Mouse (Mus musculus): ENCODE results near the gene Pkp4. TPM values are rescaled to one million over a fixed set of nuclear protein-coding genes. Genes with fewer than 3 reads are reported as not detected.

Pkp4 gene
- polyA plus RNA-seq, 1 experiment from 2014 or later = 14.7 TPM

DNA sequence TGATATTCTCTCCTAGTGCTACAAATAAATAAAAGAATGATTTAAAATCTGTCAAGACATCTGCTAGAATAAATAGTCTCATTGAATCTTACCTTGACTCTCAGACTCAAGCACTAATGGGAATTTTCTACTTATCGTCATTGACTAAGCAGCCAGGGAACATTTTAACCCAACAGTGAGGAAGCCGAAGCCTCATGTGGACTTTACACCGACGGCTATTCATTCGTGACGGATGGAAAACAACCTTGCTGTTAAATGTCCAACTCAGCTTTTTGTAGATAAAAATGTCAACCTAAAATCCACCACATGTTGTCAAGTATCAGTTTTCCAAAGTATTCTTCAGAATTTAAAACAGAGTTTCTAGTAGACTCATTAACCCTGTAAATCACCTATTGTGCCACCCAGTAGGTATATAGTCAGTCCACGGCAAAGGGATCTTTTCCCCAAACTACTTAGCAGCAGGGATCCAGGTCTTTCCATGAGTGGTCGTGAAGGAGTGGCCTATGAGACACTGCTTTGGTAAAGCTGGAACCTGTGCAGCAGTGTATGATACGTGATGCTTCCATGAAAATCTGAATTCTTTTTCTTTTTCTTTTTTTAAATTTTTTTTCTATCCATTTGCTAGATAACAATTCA, 9.0 kb downstream of the Pkp4 start:
- no peaks in the 10 kb centered on the region for H3K9me3 ChIP-seq
- no peaks in the 10 kb centered on the region for H3K27me3 ChIP-seq
- no peak for ATAC-seq (ENCODE audit: low FRiP score, low read depth)
- H3K36me3 ChIP-seq = no peaks in the 10 kb centered on the region
- H3K27ac ChIP-seq (replicated peaks) = no peak overlapping the region
- 80% methylated on average over 9 of the region's 9 CpGs for WGBS
- no peak overlapping the region for H3K4me2 ChIP-seq (replicated peaks)
- H3K4me3 ChIP-seq = no peak overlapping the region
- 0 out of 2 replicates have a peak, but pooled peaks cover 4% of the 10 kb centered on the region for H3K4me1 ChIP-seq
- H3K9ac ChIP-seq (replicated peaks) = no peak overlapping the region

- Histone ChIP-seq H3K27me3 (no peaks in the 10 kb centered on the region), H3K9ac (replicated peaks) (no peak overlapping the region), H3K4me3 (no peak overlapping the region), H3K9me3 (no peaks in the 10 kb centered on the region), H3K36me3 (no peaks in the 10 kb centered on the region), H3K4me2 (replicated peaks) (no peak overlapping the region), H3K27ac (replicated peaks) (no peak overlapping the region), H3K4me1 (0 out of 2 replicates have a peak, but pooled peaks cover 4% of the 10 kb centered on the region)
- whole genome bisulfite sequencing = 78% methylated on average over 3 of the region's 3 CpGs
- ATAC-seq (ENCODE audit: low FRiP score, low read depth) = no peak
These were observed 9.5 kb downstream of the Pkp4 start for GRCm38 (mm10) chr2:59170208-59170589.

GRCm38 (mm10) chr2:59170593-59170992, 9.9 kb downstream of the Pkp4 start:
- Histone ChIP-seq H3K9me3 (no peaks in the 10 kb centered on the region), H3K4me3 (no peak overlapping the region), H3K27ac (replicated peaks) (no peak overlapping the region), H3K9ac (replicated peaks) (no peak overlapping the region), H3K4me2 (replicated peaks) (no peak overlapping the region), H3K36me3 (no peaks in the 10 kb centered on the region), H3K4me1 (0 out of 2 replicates have a peak, but pooled peaks cover 4% of the 10 kb centered on the region), H3K27me3 (no peaks in the 10 kb centered on the region)
- ATAC-seq (ENCODE audit: low FRiP score, low read depth) = no peak
- WGBS = 98% methylated on average over 5 of the region's 5 CpGs

GRCm38 (mm10) chr2:59171533-59171932, 10.9 kb downstream of the Pkp4 start:
- Histone ChIP-seq H3K27me3 (no peaks in the 10 kb centered on the region), H3K4me3 (no peak overlapping the region), H3K4me1 (0 out of 2 replicates have a peak, but pooled peaks cover 4% of the 10 kb centered on the region), H3K9ac (replicated peaks) (no peak overlapping the region), H3K27ac (replicated peaks) (no peak overlapping the region), H3K9me3 (no peaks in the 10 kb centered on the region), H3K36me3 (no peaks in the 10 kb centered on the region), H3K4me2 (replicated peaks) (no peak overlapping the region)
- ATAC-seq (ENCODE audit: low FRiP score, low read depth) = no peak
- WGBS = 82% methylated on average over 5 of the region's 5 CpGs

GRCm38 (mm10) chr2:59175926-59176325, 15.3 kb downstream of the Pkp4 start:
- Histone ChIP-seq H3K36me3 (no peaks in the 10 kb centered on the region), H3K4me1 (peaks cover 11% of the 10 kb centered on the region), H3K27me3 (no peaks in the 10 kb centered on the region), H3K4me2 (replicated peaks) (no peak overlapping the region), H3K9me3 (no peaks in the 10 kb centered on the region), H3K9ac (replicated peaks) (no peak overlapping the region), H3K27ac (replicated peaks) (no peak overlapping the region), H3K4me3 (no peak overlapping the region)
- WGBS = 94% methylated on average over 6 of the region's 6 CpGs
- no peak for ATAC-seq (ENCODE audit: low FRiP score, low read depth)

DNA sequence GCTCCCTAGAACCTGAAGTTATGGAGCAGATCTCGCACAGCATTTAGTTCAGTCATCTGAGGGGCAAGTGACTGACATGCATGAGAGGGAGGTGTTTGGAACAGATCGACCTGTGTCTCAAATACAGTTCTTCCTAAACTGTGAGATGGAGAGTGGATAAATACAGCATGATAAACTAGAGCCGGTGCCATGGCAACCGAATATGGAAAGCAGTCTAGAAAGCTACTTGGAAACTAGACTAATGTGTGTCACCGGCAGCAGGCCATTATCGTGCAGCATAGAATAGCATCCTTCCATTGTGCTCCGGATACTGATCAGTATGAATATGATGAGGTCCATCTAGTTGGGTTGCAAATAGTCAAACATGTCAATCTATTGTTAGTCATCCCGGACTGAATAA, 17.5 kb downstream of the Pkp4 start:
- Histone ChIP-seq H3K27me3 (no peaks in the 10 kb centered on the region), H3K4me1 (peaks cover 7% of the 10 kb centered on the region), H3K9ac (replicated peaks) (no peak overlapping the region), H3K27ac (replicated peaks) (no peak overlapping the region), H3K9me3 (no peaks in the 10 kb centered on the region), H3K36me3 (no peaks in the 10 kb centered on the region), H3K4me2 (replicated peaks) (no peak overlapping the region), H3K4me3 (no peak overlapping the region)
- 0 out of 2 replicates have a peak, but pooled peaks have one; percentile 30 for ATAC-seq (ENCODE audit: low FRiP score, low read depth)
- WGBS = 86% methylated on average over 8 of the region's 8 CpGs

GRCm38 (mm10) chr2:59178960-59179359, 18.3 kb downstream of the Pkp4 start:
- Histone ChIP-seq H3K27me3 (no peaks in the 10 kb centered on the region), H3K27ac (replicated peaks) (no peak overlapping the region), H3K9ac (replicated peaks) (no peak overlapping the region), H3K4me3 (no peak overlapping the region), H3K36me3 (no peaks in the 10 kb centered on the region), H3K9me3 (no peaks in the 10 kb centered on the region), H3K4me2 (replicated peaks) (no peak overlapping the region), H3K4me1 (peaks cover 7% of the 10 kb centered on the region)
- 75% methylated on average over 4 of the region's 4 CpGs for WGBS
- no peak for ATAC-seq (ENCODE audit: low FRiP score, low read depth)

DNA sequence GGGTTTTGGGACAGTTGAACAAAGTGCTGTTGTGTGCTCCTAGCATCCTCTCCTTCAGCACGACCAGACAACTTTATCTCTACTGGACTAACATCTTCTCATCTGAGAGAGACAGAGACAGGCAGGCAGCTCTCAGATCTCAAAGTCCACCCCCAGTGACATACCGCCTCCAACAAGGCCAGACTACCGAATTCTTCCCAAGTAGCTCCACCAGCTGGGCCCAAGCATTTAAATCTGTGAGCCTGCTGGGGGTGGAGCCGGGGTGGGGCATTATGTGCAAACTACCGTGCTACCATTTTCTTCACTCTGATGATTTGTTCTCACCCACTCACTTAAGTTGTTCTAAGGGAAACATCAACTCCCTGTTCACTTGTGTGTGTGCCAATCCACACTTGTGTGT, 18.8 kb downstream of the Pkp4 start:
- Histone ChIP-seq H3K4me2 (replicated peaks) (no peak overlapping the region), H3K9ac (replicated peaks) (no peak overlapping the region), H3K9me3 (no peaks in the 10 kb centered on the region), H3K36me3 (no peaks in the 10 kb centered on the region), H3K27ac (replicated peaks) (no peak overlapping the region), H3K27me3 (no peaks in the 10 kb centered on the region), H3K4me3 (no peak overlapping the region), H3K4me1 (peaks cover 7% of the 10 kb centered on the region)
- ATAC-seq (ENCODE audit: low FRiP score, low read depth) = no peak
- WGBS = 61% methylated on average over 5 of the region's 5 CpGs

DNA sequence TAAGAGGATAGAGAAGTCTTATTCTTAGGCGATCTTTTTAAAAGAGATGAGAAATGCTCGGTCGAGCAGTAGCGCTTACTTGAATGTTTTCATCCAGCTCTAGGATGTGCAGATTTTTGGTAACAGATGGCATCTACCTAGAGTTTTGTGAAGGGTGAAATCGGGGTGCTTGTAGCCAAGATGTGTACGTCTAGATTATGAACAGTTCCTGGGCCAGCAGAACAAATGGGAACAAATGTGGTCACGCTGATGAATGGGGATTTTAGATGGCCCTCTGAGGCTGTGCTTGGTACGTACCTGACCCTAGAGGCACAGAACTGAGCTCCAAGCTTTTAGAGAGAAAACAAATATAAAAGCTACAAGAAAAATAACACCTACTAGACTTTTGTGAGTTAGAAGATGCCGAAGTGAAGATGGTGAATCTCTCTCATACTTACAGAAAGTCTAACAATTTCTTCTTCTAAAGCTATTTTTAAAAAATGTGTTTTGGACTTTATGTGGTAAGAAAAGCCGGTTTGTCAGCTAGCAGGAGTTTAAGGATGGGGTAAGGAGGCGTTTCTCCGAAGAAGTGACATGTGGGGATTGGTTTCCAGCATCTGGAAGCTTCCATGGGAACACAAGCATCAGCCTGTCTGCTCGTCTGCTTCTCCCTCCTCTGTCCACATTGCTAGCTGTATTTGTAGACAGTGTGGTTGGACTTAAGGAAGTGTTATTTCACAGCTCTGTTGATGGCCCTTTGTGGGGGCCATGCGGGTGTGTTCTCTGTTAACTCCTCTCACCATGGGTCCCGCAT, 20.9 kb downstream of the Pkp4 start:
- 85% methylated on average over 15 of the region's 15 CpGs for WGBS
- Histone ChIP-seq H3K27ac (replicated peaks) (no peak overlapping the region), H3K9me3 (no peaks in the 10 kb centered on the region), H3K4me3 (no peak overlapping the region), H3K4me2 (replicated peaks) (no peak overlapping the region), H3K4me1 (peaks cover 7% of the 10 kb centered on the region), H3K36me3 (no peaks in the 10 kb centered on the region), H3K27me3 (no peaks in the 10 kb centered on the region), H3K9ac (replicated peaks) (no peak overlapping the region)
- ATAC-seq (ENCODE audit: low FRiP score, low read depth) = no peak

DNA sequence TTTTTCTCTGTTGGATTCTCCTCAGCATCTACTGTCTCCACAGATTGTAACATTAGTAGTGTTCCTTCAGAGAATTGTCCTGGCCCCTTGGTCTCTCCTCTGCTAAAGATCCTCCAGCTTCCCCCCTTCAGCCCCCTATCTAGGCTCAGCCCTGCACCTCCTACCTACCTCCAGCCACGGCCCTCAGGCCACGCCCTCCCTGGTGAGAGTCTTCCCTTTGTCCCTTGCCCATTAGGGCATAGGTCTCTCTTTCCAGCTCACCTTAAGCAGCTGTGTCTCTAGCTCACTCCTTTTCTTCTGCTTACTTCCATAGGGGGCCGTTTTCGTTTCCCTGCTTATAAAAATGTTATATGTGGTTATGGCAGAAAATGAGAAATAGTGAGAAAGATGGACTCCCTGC, 22.9 kb downstream of the Pkp4 start:
- H3K27me3 ChIP-seq = no peaks in the 10 kb centered on the region
- H3K4me1 ChIP-seq = no peaks in the 10 kb centered on the region; the same call in 1 of the 2 replicates
- no peaks in the 10 kb centered on the region for H3K9me3 ChIP-seq
- H3K27ac ChIP-seq (replicated peaks) = no peak overlapping the region
- H3K36me3 ChIP-seq = peaks cover 8% of the 10 kb centered on the region; the same call in 1 of the 2 replicates
- 82% methylated on average over 4 of the region's 4 CpGs for WGBS
- no peak overlapping the region for H3K9ac ChIP-seq (replicated peaks)
- no peak for ATAC-seq (ENCODE audit: low FRiP score, low read depth)
- H3K4me3 ChIP-seq = no peak overlapping the region
- H3K4me2 ChIP-seq (replicated peaks) = no peak overlapping the region

- Histone ChIP-seq H3K9me3 (no peaks in the 10 kb centered on the region), H3K27me3 (no peaks in the 10 kb centered on the region), H3K27ac (replicated peaks) (no peak overlapping the region), H3K4me3 (no peak overlapping the region), H3K9ac (replicated peaks) (no peak overlapping the region), H3K4me1 (no peaks in the 10 kb centered on the region), H3K4me2 (replicated peaks) (no peak overlapping the region), H3K36me3 (peaks cover 8% of the 10 kb centered on the region; the same call in 1 of the 2 replicates)
- 94% methylated on average over 11 of the region's 11 CpGs for WGBS
- no peak for ATAC-seq (ENCODE audit: low FRiP score, low read depth)
These were observed 23.7 kb downstream of the Pkp4 start for GRCm38 (mm10) chr2:59184107-59185064.
